Mouse (Mus musculus) forebrain, embryonic 13.5 days (tissue): ENCODE data around the gene Gm7138. TPM values are rescaled to one million over a fixed set of nuclear protein-coding genes. Genes with fewer than 3 reads are reported as not detected.

Source experiments
- ATAC-seq: fragments of 200-750 bp; cut with Nextera tagmentation; 2 replicates; pipeline ENCODE4 v1.8.0; 2017
- H3K27ac ChIP-seq: fragments of 300-500 bp; sonication (generic); 2 replicates; pipeline ENCODE4 v1.5.1; 2015; ENCODE audit warnings: inconsistent platforms, mild to moderate bottlenecking, moderate library complexity
- H3K27me3 ChIP-seq: fragments of 300-500 bp; sonication (generic); 2 replicates; pipeline ENCODE4 v1.6.1; 2015; ENCODE audit warnings: mild to moderate bottlenecking, inconsistent platforms
- H3K36me3 ChIP-seq: fragments of 300-500 bp; sonication (generic); 2 replicates; pipeline ENCODE4 v1.6.1; 2015; ENCODE audit warnings: mild to moderate bottlenecking, inconsistent platforms; ENCODE audit not compliant: poor library complexity, severe bottlenecking
- H3K4me1 ChIP-seq: fragments of 300-500 bp; sonication (generic); 2 replicates; pipeline ENCODE4 v1.6.1; 2015; ENCODE audit warnings: inconsistent platforms
- H3K4me2 ChIP-seq: fragments of 300-500 bp; sonication (generic); 2 replicates; pipeline ENCODE4 v1.6.1; 2015; ENCODE audit warnings: inconsistent platforms, mild to moderate bottlenecking, moderate library complexity
- H3K4me3 ChIP-seq: fragments of 300-500 bp; sonication (generic); 2 replicates; pipeline ENCODE4 v1.5.1; 2015; ENCODE audit warnings: mild to moderate bottlenecking, inconsistent platforms
- H3K9ac ChIP-seq: fragments of 300-500 bp; sonication (generic); 2 replicates; pipeline ENCODE4 v1.6.1; 2015; ENCODE audit warnings: mild to moderate bottlenecking, inconsistent platforms
- H3K9me3 ChIP-seq: fragments of 300-500 bp; sonication (generic); replicated peaks from 2 replicates; pipeline ENCODE4 v1.6.1; 2016; ENCODE audit warnings: inconsistent platforms
- WGBS: fragments of 180-500 bp; shearing (Covaris S2); methylation state at CpG from one replicate; pipeline ENCODE4 v1.1.7; 2015; 5-methylcytosine and 5-hydroxymethylcytosine counted together
- polyA plus RNA-seq: library from polyadenylated mRNA; unstranded; fragments of >200 nt; fragmentation: Nextera tagmentation; extraction: Ambion mirVana; gene quantifications from 2 replicates; pipeline ENCODE4 v1.2.1, GENCODE M21; 2015

Gm7138 gene
- polyA plus RNA-seq, 1 experiment from 2014 or later = not detected

GRCm38 (mm10) chr10:77735928-77736327, 40.8 kb downstream of the Gm7138 start:
- no peak for ATAC-seq
- H3K4me3 ChIP-seq = no peak overlapping the region
- no peaks in the 10 kb centered on the region for H3K36me3 ChIP-seq
- H3K27ac ChIP-seq = no peak overlapping the region
- H3K4me2 ChIP-seq = no peak overlapping the region
- no peaks in the 10 kb centered on the region for H3K27me3 ChIP-seq
- H3K4me1 ChIP-seq = no peaks in the 10 kb centered on the region
- H3K9ac ChIP-seq = no peak overlapping the region
- WGBS = 96% methylated on average over 1 of the region's 1 CpGs
- no peaks in the 10 kb centered on the region; the same call in 1 of the 2 replicates for H3K9me3 ChIP-seq

- ATAC-seq = no peak
Observed at GRCm38 (mm10) chr10:77729241-77729640, 47.5 kb downstream of the Gm7138 start.

GRCm38 (mm10) chr10:77728280-77728679, 48.5 kb downstream of the Gm7138 start:
- Histone ChIP-seq H3K9ac (no peak overlapping the region), H3K9me3 (no peaks in the 10 kb centered on the region), H3K4me2 (no peak overlapping the region), H3K4me3 (no peak overlapping the region), H3K27ac (no peak overlapping the region), H3K4me1 (no peaks in the 10 kb centered on the region), H3K27me3 (no peaks in the 10 kb centered on the region; the same call in 1 of the 2 replicates), H3K36me3 (no peaks in the 10 kb centered on the region)
- no peak for ATAC-seq
- 72% methylated on average over 4 of the region's 4 CpGs for WGBS

More at GRCm38 (mm10) chr10:77729241-77729640, 47.5 kb downstream of the Gm7138 start:
- Histone ChIP-seq H3K9me3 (no peaks in the 10 kb centered on the region; the same call in 1 of the 2 replicates), H3K27me3 (no peaks in the 10 kb centered on the region; the same call in 1 of the 2 replicates), H3K4me1 (no peaks in the 10 kb centered on the region), H3K27ac (no peak overlapping the region), H3K4me2 (no peak overlapping the region), H3K36me3 (no peaks in the 10 kb centered on the region), H3K4me3 (no peak overlapping the region), H3K9ac (no peak overlapping the region)
- WGBS = 56% methylated on average over 4 of the region's 4 CpGs

Other genes with a start within 250 kb of the Gm7138 start
- 0.34 and 0.37 TPM in 2 replicates for gene Itgb2, start 246.7 kb downstream of the Gm7138 start, polyA plus RNA-seq
- 57.8 and 63.6 TPM in 2 replicates for gene Pttg1ip, start 195.2 kb downstream of the Gm7138 start, polyA plus RNA-seq
- 329 and 347 TPM in 2 replicates for gene Sumo3, start 170.8 kb downstream of the Gm7138 start, polyA plus RNA-seq
- gene Gm49325, start 170.7 kb downstream of the Gm7138 start, polyA plus RNA-seq = 2.3 TPM in 1 of 2 replicates, not detected in the other
- 103 and 115 TPM in 2 replicates for gene Ube2g2, start 154.7 kb downstream of the Gm7138 start, polyA plus RNA-seq
- gene Tspear, start 90.4 kb downstream of the Gm7138 start, polyA plus RNA-seq = 0.64 and 0.65 TPM in 2 replicates
- not detected in 2 replicates for gene Gm19402, start 86.2 kb downstream of the Gm7138 start, polyA plus RNA-seq
- gene Gm9508, start 79.7 kb downstream of the Gm7138 start, polyA plus RNA-seq = not detected in 2 replicates
- not detected in 2 replicates for gene Gm10272, start 70.3 kb downstream of the Gm7138 start, polyA plus RNA-seq
- gene Gm10024, start 65.5 kb downstream of the Gm7138 start, polyA plus RNA-seq = not detected in 2 replicates
- not detected in 2 replicates for gene Gm10142, start 61.1 kb downstream of the Gm7138 start, polyA plus RNA-seq
- gene Krtap12-1, start 56.3 kb downstream of the Gm7138 start, polyA plus RNA-seq = not detected in 2 replicates
- not detected in 2 replicates for gene Gm10100, start 50.5 kb downstream of the Gm7138 start, polyA plus RNA-seq
- not detected in 2 replicates for gene Gm18596, start 34.3 kb downstream of the Gm7138 start, polyA plus RNA-seq
- not detected in 2 replicates for gene Gm9736, start 25.6 kb downstream of the Gm7138 start, polyA plus RNA-seq
- gene Gm3233, start 17.3 kb downstream of the Gm7138 start, polyA plus RNA-seq = not detected in 2 replicates
- not detected in 2 replicates for gene Gm3238, start 5.6 kb downstream of the Gm7138 start, polyA plus RNA-seq
- not detected in 2 replicates for gene Gm3250, start 5.6 kb upstream of the Gm7138 start, polyA plus RNA-seq
- not detected in 2 replicates for gene Gm7137, start 11.3 kb upstream of the Gm7138 start, polyA plus RNA-seq
- not detected in 2 replicates for gene Gm9639, start 18.1 kb upstream of the Gm7138 start, polyA plus RNA-seq
- gene Gm19668, start 22.2 kb upstream of the Gm7138 start, polyA plus RNA-seq = not detected in 2 replicates
- not detected in 2 replicates for gene Gm9507, start 34.9 kb upstream of the Gm7138 start, polyA plus RNA-seq
- gene Gm2696, start 37.7 kb upstream of the Gm7138 start, polyA plus RNA-seq = not detected in 2 replicates
- not detected in 2 replicates for gene Krtap10-4, start 50.2 kb upstream of the Gm7138 start, polyA plus RNA-seq
- gene Krtap10-10, start 59.0 kb upstream of the Gm7138 start, polyA plus RNA-seq = not detected in 2 replicates
- gene Gm36176, start 69.9 kb upstream of the Gm7138 start, polyA plus RNA-seq = not detected in 2 replicates
- not detected in 2 replicates for gene Gm10318, start 75.9 kb upstream of the Gm7138 start, polyA plus RNA-seq
- gene Gm3285, start 85.0 kb upstream of the Gm7138 start, polyA plus RNA-seq = not detected in 2 replicates
- 4.7 and 6.8 TPM in 2 replicates for gene Lrrc3, start 125.6 kb upstream of the Gm7138 start, polyA plus RNA-seq
- gene Trpm2, start 193.6 kb upstream of the Gm7138 start, polyA plus RNA-seq = 1.4 and 1.6 TPM in 2 replicates
- gene 1810043G02Rik, start 201.6 kb upstream of the Gm7138 start, polyA plus RNA-seq = 26.7 and 36.1 TPM in 2 replicates
- 98.0 and 114 TPM in 2 replicates for gene Pfkl, start 233.1 kb upstream of the Gm7138 start, polyA plus RNA-seq